Mouse (Mus musculus): ENCODE results near the gene Ier2. TPM values are rescaled to one million over a fixed set of nuclear protein-coding genes. Genes with fewer than 3 reads are reported as not detected.

Ier2 gene
- total and polyA plus RNA-seq, 2 experiments from 2014 or later, result 3.9 to 14.7 TPM

GRCm38 (mm10) chr8:84661458-84661871, 1.2 kb downstream of the Ier2 start:
- no peak for TF ChIP-seq CTCF (IDR thresholded peaks at IDR 0.05)
- Histone ChIP-seq H3K36me3 (ENCODE audit: insufficient read depth, low read length) (no peaks in the 10 kb centered on the region), H3K27me3 (ENCODE audit: insufficient read depth, low read length) (peaks cover 9% of the 10 kb centered on the region; the same call in 1 of the 2 replicates), H3K4me3 (ENCODE audit: low read depth, low read length) (peak overlapping the region; percentile 52), H3K9ac (replicated peaks; ENCODE audit: low read length, poor library complexity, severe bottlenecking) (peak overlapping the region; percentile 20), H3K27ac (ENCODE audit: low read depth, low read length) (peak overlapping the region; percentile 67; the same call in 1 of the 2 replicates), H3K4me1 (ENCODE audit: insufficient read depth, low read length) (peaks cover 7% of the 10 kb centered on the region; the same call in 1 of the 2 replicates), H3K9me3 (ENCODE audit: low read length) (no peaks in the 10 kb centered on the region), H3K4me2 (ENCODE audit: low read depth, low read length, poor library complexity, severe bottlenecking) (peak overlapping the region; percentile 73)
- ATAC-seq (ENCODE audit: low FRiP score) (no peak), DNase-seq (ENCODE audit: low spot score) (no peak)
- WGBS, result under 1% methylated on average over 24 of the region's 24 CpGs

- peaks cover 8% of the 10 kb centered on the region; the same call in 1 of the 2 replicates for H3K4me1 ChIP-seq (ENCODE audit: insufficient read depth, low read length)
Measured at GRCm38 (mm10) chr8:84660819-84661457, 1.7 kb downstream of the Ier2 start.

GRCm38 (mm10) chr8:84659936-84660818, 2.5 kb downstream of the Ier2 start:
- Histone ChIP-seq H3K4me3 (ENCODE audit: low read depth, low read length) (peak overlapping the region; percentile 52), H3K27ac (ENCODE audit: low read depth, low read length) (0 out of 2 replicates have a peak overlapping the region, but pooled peaks have one; percentile 18), H3K9ac (replicated peaks; ENCODE audit: low read length, poor library complexity, severe bottlenecking) (no peak overlapping the region), H3K36me3 (ENCODE audit: insufficient read depth, low read length) (no peaks in the 10 kb centered on the region), H3K9me3 (ENCODE audit: low read length) (no peaks in the 10 kb centered on the region), H3K4me1 (ENCODE audit: insufficient read depth, low read length) (peaks cover 11% of the 10 kb centered on the region; the same call in 1 of the 2 replicates), H3K27me3 (ENCODE audit: insufficient read depth, low read length) (peaks cover 9% of the 10 kb centered on the region; the same call in 1 of the 2 replicates), H3K4me2 (ENCODE audit: low read depth, low read length, poor library complexity, severe bottlenecking) (peak overlapping the region; percentile 73)
- ATAC-seq (ENCODE audit: low FRiP score) (no peak), DNase-seq (ENCODE audit: low spot score) (peak; percentile 8)
- WGBS, result 9% methylated on average over 33 of the region's 33 CpGs
- TF ChIP-seq CTCF (IDR thresholded peaks at IDR 0.05), result no peak

More at GRCm38 (mm10) chr8:84660819-84661457, 1.7 kb downstream of the Ier2 start:
- Histone ChIP-seq H3K27ac (ENCODE audit: low read depth, low read length) (no peak overlapping the region), H3K9ac (replicated peaks; ENCODE audit: low read length, poor library complexity, severe bottlenecking) (no peak overlapping the region), H3K9me3 (ENCODE audit: low read length) (no peaks in the 10 kb centered on the region), H3K4me3 (ENCODE audit: low read depth, low read length) (peak overlapping the region; percentile 52), H3K36me3 (ENCODE audit: insufficient read depth, low read length) (no peaks in the 10 kb centered on the region), H3K4me2 (ENCODE audit: low read depth, low read length, poor library complexity, severe bottlenecking) (peak overlapping the region; percentile 73), H3K27me3 (ENCODE audit: insufficient read depth, low read length) (peaks cover 9% of the 10 kb centered on the region; the same call in 1 of the 2 replicates)
- DNase-seq (ENCODE audit: low spot score) (no peak), ATAC-seq (ENCODE audit: low FRiP score) (no peak)
- 5% methylated on average over 20 of the region's 20 CpGs for WGBS
- no peak for TF ChIP-seq CTCF (IDR thresholded peaks at IDR 0.05)

GRCm38 (mm10) chr8:84658951-84659350, 3.7 kb downstream of the Ier2 start:
- TF ChIP-seq CTCF (IDR thresholded peaks at IDR 0.05), result no peak
- 58% methylated on average over 1 of the region's 1 CpGs for WGBS
- no peak for ATAC-seq (ENCODE audit: low FRiP score)
- no peak overlapping the region for H3K27ac ChIP-seq (ENCODE audit: low read depth, low read length)
- no peak overlapping the region for H3K9ac ChIP-seq (replicated peaks; ENCODE audit: low read length, poor library complexity, severe bottlenecking)
- H3K36me3 ChIP-seq (ENCODE audit: insufficient read depth, low read length), result no peaks in the 10 kb centered on the region
- no peak for DNase-seq (ENCODE audit: low spot score)
- peaks cover 9% of the 10 kb centered on the region; the same call in 1 of the 2 replicates for H3K27me3 ChIP-seq (ENCODE audit: insufficient read depth, low read length)
- no peak overlapping the region for H3K4me3 ChIP-seq (ENCODE audit: low read depth, low read length)
- H3K4me1 ChIP-seq (ENCODE audit: insufficient read depth, low read length), result peaks cover 11% of the 10 kb centered on the region; the same call in 1 of the 2 replicates
- no peak overlapping the region for H3K4me2 ChIP-seq (ENCODE audit: low read depth, low read length, poor library complexity, severe bottlenecking)
- no peaks in the 10 kb centered on the region for H3K9me3 ChIP-seq (ENCODE audit: low read length)

GRCm38 (mm10) chr8:84657680-84658079, 5.0 kb downstream of the Ier2 start:
- Histone ChIP-seq H3K4me2 (ENCODE audit: low read depth, low read length, poor library complexity, severe bottlenecking) (no peak overlapping the region), H3K4me3 (ENCODE audit: low read depth, low read length) (no peak overlapping the region), H3K27me3 (ENCODE audit: insufficient read depth, low read length) (peaks cover 9% of the 10 kb centered on the region; the same call in 1 of the 2 replicates), H3K27ac (ENCODE audit: low read depth, low read length) (no peak overlapping the region), H3K9me3 (ENCODE audit: low read length) (no peaks in the 10 kb centered on the region), H3K36me3 (ENCODE audit: insufficient read depth, low read length) (no peaks in the 10 kb centered on the region), H3K4me1 (ENCODE audit: insufficient read depth, low read length) (peaks cover 11% of the 10 kb centered on the region; the same call in 1 of the 2 replicates), H3K9ac (replicated peaks; ENCODE audit: low read length, poor library complexity, severe bottlenecking) (no peak overlapping the region)
- no peak for DNase-seq (ENCODE audit: low spot score)
- no peak for ATAC-seq (ENCODE audit: low FRiP score)
- WGBS, result 41% methylated on average over 4 of the region's 4 CpGs
- no peak for TF ChIP-seq CTCF (IDR thresholded peaks at IDR 0.05)
